Mouse (Mus musculus): ENCODE measurements around the gene Fam193b. TPM values are rescaled to one million over a fixed set of nuclear protein-coding genes. Genes with fewer than 3 reads are reported as not detected.

Gene Fam193b
- 137 and 175 TPM in 2 replicates for polyA plus RNA-seq (2012; rRNA removed)

DNA sequence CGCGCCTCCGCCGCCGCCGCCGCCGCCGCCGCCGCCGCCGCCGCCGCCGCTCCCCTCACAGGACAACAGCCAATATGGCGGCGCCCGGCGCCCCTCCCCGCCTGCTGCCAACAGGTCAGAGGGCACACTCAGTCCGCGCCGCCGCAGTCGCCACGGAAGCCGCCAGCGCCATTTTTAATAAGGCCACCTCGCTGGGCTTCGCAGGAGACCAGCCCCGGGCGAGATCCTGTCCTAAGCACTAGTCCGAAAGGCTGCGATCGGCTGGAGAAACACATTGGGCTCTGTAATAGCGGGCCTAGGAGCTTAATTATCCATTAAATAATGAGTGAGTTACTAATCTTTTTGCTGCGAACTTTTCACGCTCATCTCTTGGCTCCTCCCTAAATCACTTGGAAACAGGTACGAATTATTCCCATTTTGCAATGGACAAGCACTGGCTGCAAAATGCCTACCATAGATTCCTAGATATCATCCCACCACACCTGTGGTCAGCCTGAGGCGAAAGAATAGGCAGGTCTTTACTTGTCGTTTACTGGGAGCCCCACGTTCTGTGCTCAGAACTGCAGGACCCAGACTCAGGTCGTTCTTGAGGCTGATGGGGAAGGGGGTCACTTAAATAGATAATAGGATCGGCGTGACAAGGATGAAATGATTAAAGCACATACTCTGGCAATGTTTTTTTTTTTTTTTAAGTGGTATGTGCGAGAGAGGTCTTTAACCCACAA, at the start of gene Fam193b:
Fam193b (minus strand) TSS at position 94 of the 725 bp plus-strand sequence.

DNA sequence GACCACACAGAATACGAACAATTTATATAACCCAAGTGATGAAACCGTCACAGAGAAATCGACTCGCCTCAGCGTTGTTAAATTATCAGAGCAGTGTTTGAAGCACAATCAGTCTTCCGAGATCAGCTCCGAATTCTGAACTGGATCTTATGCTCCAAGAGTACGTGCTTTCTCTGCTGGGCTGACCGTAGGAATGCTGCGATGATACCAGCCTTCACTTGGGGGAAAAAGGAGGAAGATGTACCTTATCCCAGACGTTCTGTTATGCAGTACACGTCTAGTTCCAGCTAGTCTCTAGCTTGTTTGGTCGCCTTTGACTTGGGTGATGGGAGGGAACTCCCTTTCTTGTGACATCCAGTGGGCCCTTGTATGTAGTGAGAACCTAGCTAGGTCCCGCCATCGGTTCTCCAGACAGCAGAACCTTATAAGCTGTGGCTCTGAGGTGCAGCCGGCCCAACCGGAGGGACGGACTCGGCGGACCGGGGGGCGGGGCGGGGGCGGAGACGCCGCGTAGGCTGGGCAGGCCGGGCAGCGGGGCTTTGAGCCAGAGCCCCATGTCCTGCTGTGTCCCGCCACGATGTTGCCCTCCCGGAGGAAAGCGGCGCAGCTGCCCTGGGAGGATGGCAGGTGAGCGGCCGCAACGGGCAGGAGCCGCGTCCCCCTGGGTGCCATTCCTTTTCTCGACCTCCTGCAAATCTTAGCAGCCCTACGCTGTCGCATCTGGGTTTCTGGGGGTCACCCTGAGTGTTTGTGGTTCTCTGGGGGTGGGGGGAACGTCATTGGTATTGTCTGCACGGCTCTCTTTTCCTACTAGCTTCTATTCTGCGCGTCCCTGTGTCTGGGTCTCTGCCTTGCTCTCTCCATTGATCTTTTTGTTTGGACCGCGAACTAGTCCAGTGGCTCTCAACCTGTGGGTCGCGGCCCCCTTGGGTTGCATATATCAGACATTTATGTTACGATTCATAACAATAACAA, 28.9 kb upstream of the Fam193b start, which contains the start of gene B4galt7:
B4galt7 (plus strand) TSS at position 331 of the 975 bp plus-strand sequence.

DNA sequence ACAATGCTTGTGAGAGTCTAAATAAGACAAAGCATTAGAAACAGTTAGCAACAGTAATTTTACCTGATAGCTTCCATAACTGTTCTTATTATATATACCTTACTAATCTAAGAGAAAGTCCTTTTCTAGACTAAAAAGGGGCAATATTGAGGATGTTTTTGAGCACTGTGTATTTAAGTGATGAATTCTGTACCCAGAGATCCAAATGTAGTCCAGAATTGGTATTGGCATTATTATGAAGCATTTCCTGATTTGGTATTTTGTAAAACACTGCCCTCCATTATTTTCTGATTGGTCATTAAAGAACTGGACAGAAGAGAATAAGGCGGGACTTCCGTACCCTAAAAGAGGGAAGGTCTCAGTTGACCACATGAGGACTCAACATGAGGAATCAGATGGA, 2.5 kb upstream of the Fam193b start, which contains the start of gene Tmed9:
Tmed9 (plus strand) TSS at position 301 of the 400 bp plus-strand sequence.

DNA sequence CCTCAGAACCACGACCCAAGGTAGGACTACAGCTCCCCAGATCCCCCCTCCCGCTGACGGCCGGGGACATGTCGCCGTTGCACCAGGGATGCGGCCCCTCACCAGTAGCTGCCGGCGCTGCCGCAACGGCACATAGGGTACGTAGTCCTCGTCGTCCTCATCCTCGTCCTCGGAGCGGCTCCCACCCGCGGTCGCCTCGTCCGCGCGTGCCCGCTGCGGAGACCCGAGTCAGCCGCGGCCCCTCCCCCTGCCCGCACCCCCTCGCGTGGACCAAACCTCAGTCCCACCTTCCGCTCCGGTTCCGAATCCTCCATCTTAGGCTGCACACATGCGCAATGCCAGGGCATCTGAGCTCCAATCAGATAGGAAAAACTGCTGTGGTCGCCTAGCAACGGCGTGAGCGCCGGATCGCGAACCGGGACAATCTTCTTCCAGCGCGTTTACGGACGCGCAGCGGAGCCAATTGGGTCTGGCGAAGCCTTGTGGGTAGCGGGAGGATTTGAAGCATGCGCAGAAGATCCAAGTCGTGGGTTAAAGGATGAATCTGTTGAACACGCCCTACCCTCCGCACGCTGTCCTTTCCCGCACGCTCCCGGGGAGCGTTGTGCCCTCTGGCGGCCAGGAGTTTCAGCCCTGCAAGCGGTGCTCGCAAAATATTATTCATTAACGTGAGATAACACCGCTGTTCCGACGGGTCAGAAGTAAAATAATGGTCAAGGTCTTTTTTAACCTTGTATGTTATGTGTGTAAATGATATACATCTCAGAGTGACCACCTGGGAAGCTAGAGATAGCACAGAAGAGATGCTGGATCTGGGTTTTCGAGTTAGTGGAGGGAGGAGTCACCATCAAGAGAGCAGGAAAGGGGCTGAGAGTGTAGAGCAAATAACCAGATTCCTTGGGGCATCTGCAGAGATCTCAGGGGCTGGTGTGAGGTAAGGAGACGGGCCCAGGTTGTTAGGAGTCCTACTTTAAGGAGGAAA, 34.4 kb downstream of the Fam193b start, which contains the start of gene Ddx41:
Ddx41 (minus strand) TSS at position 465 of the 982 bp plus-strand sequence.

DNA sequence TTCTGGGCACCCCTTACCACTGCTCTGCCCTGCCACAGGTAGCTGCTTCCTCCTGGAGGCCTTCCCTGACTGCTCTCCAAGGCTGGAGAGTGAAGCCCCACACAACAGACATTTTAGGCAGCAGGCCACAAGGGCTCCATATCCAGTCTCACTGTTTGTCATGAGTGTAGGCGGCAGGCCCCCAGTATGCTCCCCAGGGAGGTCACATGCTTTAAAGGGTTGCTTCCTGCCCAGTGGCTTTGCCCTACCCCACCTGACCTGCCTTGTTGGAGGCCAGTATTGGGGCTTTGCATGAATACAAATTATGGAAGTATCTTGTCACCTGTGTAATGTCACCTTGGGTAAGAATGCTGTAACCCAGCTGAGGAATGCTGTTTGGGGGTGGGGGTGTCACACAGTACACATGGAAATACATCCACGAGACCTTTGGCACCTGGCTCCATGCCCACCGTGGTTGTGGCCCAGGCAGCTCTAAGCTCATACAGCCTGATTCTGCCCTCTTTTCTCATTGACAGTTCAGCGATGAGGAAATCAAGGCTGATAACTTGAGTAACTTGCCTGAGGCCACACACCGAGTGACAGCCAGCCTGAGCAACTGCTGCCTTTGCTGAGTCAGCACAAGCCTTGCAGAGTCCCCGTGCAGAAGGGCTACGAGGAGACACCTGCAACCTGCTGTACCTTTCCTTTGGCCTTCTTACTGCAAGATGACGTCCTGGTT, 41.6 kb downstream of the Fam193b start, which contains the start of gene Dok3:
Dok3 (minus strand) TSS at position 99 of the 718 bp plus-strand sequence.

DNA sequence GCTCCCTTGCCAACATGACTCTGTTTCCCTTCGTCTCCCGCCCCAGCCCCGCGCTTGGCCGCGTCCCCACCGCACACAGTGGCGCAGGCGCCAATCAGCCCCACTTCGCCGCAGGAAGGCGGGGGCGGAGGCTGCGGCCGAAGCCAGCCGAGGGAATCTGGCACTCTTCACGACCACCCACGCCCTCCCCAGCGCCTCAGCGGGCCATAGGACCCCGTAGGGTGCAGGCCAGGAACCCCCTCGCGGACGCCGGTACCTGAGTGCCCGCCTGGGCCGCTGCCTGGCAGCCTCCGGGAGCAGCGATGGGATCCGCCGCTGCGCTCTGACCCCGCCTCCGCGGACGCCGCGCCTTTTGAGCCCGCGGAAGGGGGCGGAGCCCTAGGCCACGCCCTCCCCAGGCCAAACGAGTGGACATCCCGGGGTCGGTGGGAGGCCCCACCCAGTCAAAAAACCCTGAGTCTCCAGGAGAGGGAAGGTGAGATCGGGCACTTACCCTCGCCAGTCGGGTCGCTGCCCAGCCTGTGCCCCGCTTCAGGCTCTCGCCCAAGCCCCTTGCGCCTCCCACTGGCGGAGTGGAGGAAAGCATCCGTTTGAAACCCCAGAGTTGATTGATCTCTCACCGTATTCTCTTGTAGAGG, 57.7 kb downstream of the Fam193b start, which contains the start of gene Pdlim7:
Pdlim7 (minus strand) TSS at position 566 of the 638 bp plus-strand sequence.

Other genes starting within 250 kb of the Fam193b start
- gene Rab24, start 249.2 kb downstream of the Fam193b start, polyA plus RNA-seq (2012; rRNA removed): 125 and 186 TPM in 2 replicates
- gene Mxd3, start 241.3 kb downstream of the Fam193b start, polyA plus RNA-seq (2012; rRNA removed): 38.5 and 43.5 TPM in 2 replicates
- 69.7 and 78.2 TPM in 2 replicates for gene Lman2, start 208.3 kb downstream of the Fam193b start, polyA plus RNA-seq (2012; rRNA removed)
- 0.42 and 0.62 TPM in 2 replicates for gene Rgs14, start 201.4 kb downstream of the Fam193b start, polyA plus RNA-seq (2012; rRNA removed)
- gene Slc34a1, start 172.9 kb downstream of the Fam193b start, polyA plus RNA-seq (2012; rRNA removed): 0.12 TPM in 1 of 2 replicates, not detected in the other
- not detected in 2 replicates for gene Pfn3, start 155.9 kb downstream of the Fam193b start, polyA plus RNA-seq (2012; rRNA removed)
- 1.5 and 2.4 TPM in 2 replicates for gene F12, start 144.3 kb downstream of the Fam193b start, polyA plus RNA-seq (2012; rRNA removed)
- gene Grk6, start 126.0 kb downstream of the Fam193b start, polyA plus RNA-seq (2012; rRNA removed): 81.0 and 83.8 TPM in 2 replicates
- gene Prr7, start 106.9 kb downstream of the Fam193b start, polyA plus RNA-seq (2012; rRNA removed): 18.6 and 23.3 TPM in 2 replicates
- 432 and 1,182 TPM in 2 replicates for gene Dbn1, start 83.0 kb downstream of the Fam193b start, polyA plus RNA-seq (2012; rRNA removed)
- 75.3 and 103 TPM in 2 replicates for gene Pdlim7, start 57.4 kb downstream of the Fam193b start, polyA plus RNA-seq (2012; rRNA removed)
- gene Dok3, start 41.8 kb downstream of the Fam193b start, polyA plus RNA-seq (2012; rRNA removed): 8.2 and 15.0 TPM in 2 replicates
- gene Ddx41, start 34.5 kb downstream of the Fam193b start, polyA plus RNA-seq (2012; rRNA removed): 100 and 105 TPM in 2 replicates
- gene Tmed9, start 2.6 kb upstream of the Fam193b start, polyA plus RNA-seq (2012; rRNA removed): 147 and 149 TPM in 2 replicates
- 27.5 and 30.1 TPM in 2 replicates for gene B4galt7, start 28.8 kb upstream of the Fam193b start, polyA plus RNA-seq (2012; rRNA removed)
- 70.0 and 78.8 TPM in 2 replicates for gene Caml, start 51.9 kb upstream of the Fam193b start, polyA plus RNA-seq (2012; rRNA removed)
- gene Ddx46, start 63.9 kb upstream of the Fam193b start, polyA plus RNA-seq (2012; rRNA removed): 67.7 and 99.4 TPM in 2 replicates
- 51.4 and 83.6 TPM in 2 replicates for gene B230219D22Rik, start 122.0 kb upstream of the Fam193b start, polyA plus RNA-seq (2012; rRNA removed)
- gene Txndc15, start 143.5 kb upstream of the Fam193b start, polyA plus RNA-seq (2012; rRNA removed): 51.8 and 54.3 TPM in 2 replicates
- gene Pcbd2, start 156.2 kb upstream of the Fam193b start, polyA plus RNA-seq (2012; rRNA removed): 38.8 and 48.8 TPM in 2 replicates
- 0.10 and 0.12 TPM in 2 replicates for gene Catsper3, start 213.4 kb upstream of the Fam193b start, polyA plus RNA-seq (2012; rRNA removed)